Mouse (Mus musculus) testis, adult 2 months (tissue): ENCODE measurements at regions not wholly inside any gene's neighbourhood (a gene's known extent, or its start where the extent isn't known, plus 50 kb on each side); places are given as distances from the start of the nearest gene placed in this dataset.

Source experiments
- CTCF ChIP-seq: fragments of 200-500 bp; IDR thresholded peaks from 2 replicates; pipeline ENCODE4 v1.5.1; 2012; ENCODE audit warnings: low read depth, mild to moderate bottlenecking, inconsistent platforms, low read length, moderate library complexity; ENCODE audit not compliant: control insufficient read depth, insufficient read depth, insufficient replicate concordance
- POLR2A ChIP-seq: fragments of 200-500 bp; IDR thresholded peaks from 2 replicates; pipeline ENCODE4 v1.6.1; 2012; ENCODE audit warnings: low read depth, mild to moderate bottlenecking, inconsistent platforms, low read length, moderate library complexity; ENCODE audit not compliant: control insufficient read depth

- no peak for TF ChIP-seq POLR2A
- no peak for TF ChIP-seq CTCF
These were observed 615.8 kb upstream of the Adam5 start for GRCm38 (mm10) chr8:25439971-25440370.
